ENCODE assay signal across 8 mouse cellular contexts in genomic region chr9:59539441-59540137, GRCm38 (mm10). TPM values are rescaled to one million over a fixed set of nuclear protein-coding genes. Genes with fewer than 3 reads are reported as not detected.
DNase-seq lines count a peak whose midpoint lies in the region; ATAC-seq and TF ChIP-seq lines count a peak whose summit lies in the region.

TSS of gene Hexa (plus strand) at chr9:59539540.
TSS of gene Tmem202 (minus strand) at chr9:59539847.

- peak; percentile 85 for ATAC-seq in embryonic facial prominence, embryonic 12.5 days (ENCODE audit: insufficient number of reproducible peaks, insufficient read depth, low FRiP score, low TSS enrichment)
- ATAC-seq in limb, embryonic 15.5 days (ENCODE audit: insufficient number of reproducible peaks, low FRiP score, low TSS enrichment, low read depth) = peak; percentile 78
- peak; percentile 93 for ATAC-seq in midbrain, postnatal 0 days (ENCODE audit: low FRiP score)

- no peaks in the 10 kb centered on the region for H3K9me3 ChIP-seq in embryonic facial prominence, embryonic 12.5 days
- no peaks in the 10 kb centered on the region for H3K9me3 ChIP-seq in limb, embryonic 15.5 days
- H3K9me3 ChIP-seq in midbrain, postnatal 0 days (ENCODE audit: low read length) = no peaks in the 10 kb centered on the region

- H3K4me1 ChIP-seq in embryonic facial prominence, embryonic 12.5 days = peaks cover 13% of the 10 kb centered on the region
- peaks cover 20% of the 10 kb centered on the region for H3K4me1 ChIP-seq in limb, embryonic 15.5 days
- peaks cover 11% of the 10 kb centered on the region; the same call in 1 of the 2 replicates for H3K4me1 ChIP-seq in midbrain, postnatal 0 days (ENCODE audit: insufficient read depth, low read length)

- no peak for TF ChIP-seq CTCF in midbrain, postnatal 0 days (IDR thresholded peaks at IDR 0.05)

- H3K4me2 ChIP-seq in embryonic facial prominence, embryonic 12.5 days (replicated peaks) = peak within 1 kb of the TSS; percentile 91
- H3K4me2 ChIP-seq in limb, embryonic 15.5 days = peak within 1 kb of the TSS; percentile 76
- H3K4me2 ChIP-seq in midbrain, postnatal 0 days (ENCODE audit: low read depth, low read length, poor library complexity, severe bottlenecking) = peak within 1 kb of the TSS; percentile 93

- peak within 1 kb of the TSS; percentile 55; the same call in 1 of the 2 replicates for H3K27ac ChIP-seq in embryonic facial prominence, embryonic 12.5 days
- H3K27ac ChIP-seq in limb, embryonic 15.5 days = peak within 1 kb of the TSS; percentile 44
- H3K27ac ChIP-seq in midbrain, postnatal 0 days (ENCODE audit: low read depth, low read length) = peak within 1 kb of the TSS; percentile 68

- peak; percentile 11 for DNase-seq in 3134 (ENCODE audit: extremely low read depth, insufficient read length, low spot score)
- peak; percentile 85 for DNase-seq in adrenal gland, postnatal 25 days
- peak; percentile 81 for DNase-seq in heart, adult 8-10 months (ENCODE audit: low spot score)
- DNase-seq in kidney, adult 8-10 months = peak; percentile 63 to 67
- DNase-seq in midbrain, postnatal 0 days (ENCODE audit: low spot score) = peak; percentile 90
- DNase-seq in spleen, postnatal 14 days (ENCODE audit: low spot score in 2 of 2) = peak; percentile 24 to 47

- no peaks in the 10 kb centered on the region for H3K36me3 ChIP-seq in embryonic facial prominence, embryonic 12.5 days
- H3K36me3 ChIP-seq in limb, embryonic 15.5 days = no peaks in the 10 kb centered on the region
- H3K36me3 ChIP-seq in midbrain, postnatal 0 days (ENCODE audit: insufficient read depth, low read length) = no peaks in the 10 kb centered on the region

- no peaks in the 10 kb centered on the region for H3K27me3 ChIP-seq in embryonic facial prominence, embryonic 12.5 days
- H3K27me3 ChIP-seq in limb, embryonic 15.5 days = 0 out of 2 replicates have a peak, but pooled peaks cover 5% of the 10 kb centered on the region
- no peaks in the 10 kb centered on the region for H3K27me3 ChIP-seq in midbrain, postnatal 0 days (ENCODE audit: insufficient read depth, low read length)

- peak within 1 kb of the TSS; percentile 74 for H3K4me3 ChIP-seq in embryonic facial prominence, embryonic 12.5 days
- peak within 1 kb of the TSS; percentile 55 for H3K4me3 ChIP-seq in limb, embryonic 15.5 days
- peak within 1 kb of the TSS; percentile 67 for H3K4me3 ChIP-seq in midbrain, postnatal 0 days (ENCODE audit: low read depth, low read length)

- 3% methylated on average over 54 of the region's 55 CpGs for WGBS in embryonic facial prominence, embryonic 12.5 days
- WGBS in limb, embryonic 15.5 days = 2% methylated on average over 54 of the region's 55 CpGs
- WGBS in midbrain, postnatal 0 days = 2% methylated on average over 53 of the region's 55 CpGs

- peak within 1 kb of the TSS; percentile 78 for H3K9ac ChIP-seq in embryonic facial prominence, embryonic 12.5 days
- peak within 1 kb of the TSS; percentile 46 for H3K9ac ChIP-seq in limb, embryonic 15.5 days
- H3K9ac ChIP-seq in midbrain, postnatal 0 days (replicated peaks; ENCODE audit: low read length, poor library complexity, severe bottlenecking) = peak within 1 kb of the TSS; percentile 77

RNA-seq across cellular contexts. Expression of gene Hexa, which starts in this region (rescaled TPM):
- total RNA-seq in adrenal gland, postnatal 25 days (2021) = 148 and 158 TPM in 2 replicates
- polyA plus RNA-seq in embryonic facial prominence, embryonic 12.5 days (2016; fragmentation: Nextera tagmentation; extraction: Ambion mirVana) = 60.3 and 64.1 TPM in 2 replicates
- 10 to 100 TPM; 45.0 to 50.7 (median 49.5) TPM for total RNA-seq in heart, adult 8-10 months (2022)
- polyA plus RNA-seq in limb, embryonic 15.5 days (2015; fragmentation: Nextera tagmentation; extraction: Ambion mirVana) = 89.9 and 108 TPM in 2 replicates
- 49.6 and 53.8 TPM in 2 replicates for total RNA-seq in midbrain, postnatal 0 days (2014; rRNA removed)
- 43.6 and 48.4 TPM in 2 replicates for polyA plus RNA-seq in midbrain, postnatal 0 days (2015; fragmentation: Nextera tagmentation; extraction: Ambion mirVana)

RNA-seq across cellular contexts. Expression of gene Tmem202, which starts in this region (rescaled TPM):
- total RNA-seq in adrenal gland, postnatal 25 days (2021) = 3.5 and 5.0 TPM in 2 replicates
- 0.20 TPM in 1 of 2 replicates, not detected in the other for polyA plus RNA-seq in embryonic facial prominence, embryonic 12.5 days (2016; fragmentation: Nextera tagmentation; extraction: Ambion mirVana)
- under 1 TPM; 0.40 to 0.91 (median 0.79) TPM for total RNA-seq in heart, adult 8-10 months (2022)
- polyA plus RNA-seq in limb, embryonic 15.5 days (2015; fragmentation: Nextera tagmentation; extraction: Ambion mirVana) = 0.27 TPM in 1 of 2 replicates, not detected in the other
- 0.99 and 2.3 TPM in 2 replicates for total RNA-seq in midbrain, postnatal 0 days (2014; rRNA removed)
- 1.4 and 1.6 TPM in 2 replicates for polyA plus RNA-seq in midbrain, postnatal 0 days (2015; fragmentation: Nextera tagmentation; extraction: Ambion mirVana)

Comparison
In these comparisons a context has a peak if more than half of its experiments do, and no peak if none do; other contexts are left out.
1. Peak in every context shown above with its lines: DNase-seq, ATAC-seq, H3K4me3 ChIP-seq and H3K27ac ChIP-seq.
2. DNase-seq: peak in every context shown above with its lines; median percentile 90 in midbrain, postnatal 0 days; 85 in adrenal gland, postnatal 25 days; 81 in heart, adult 8-10 months; 65 in kidney, adult 8-10 months; 36 in spleen, postnatal 14 days; 11 in 3134.